Mouse (Mus musculus): ENCODE measurements around the gene Dock2.

Gene Dock2

GRCm38 (mm10) chr11:34528006-34528405, 255.7 kb downstream of the Dock2 start:
- no peak for DNase-seq (ENCODE audit: low read depth, low spot score)

- DNase-seq (ENCODE audit: low read depth, low spot score), result no peak
Observed at GRCm38 (mm10) chr11:34527238-34527637, 256.5 kb downstream of the Dock2 start.

DNA sequence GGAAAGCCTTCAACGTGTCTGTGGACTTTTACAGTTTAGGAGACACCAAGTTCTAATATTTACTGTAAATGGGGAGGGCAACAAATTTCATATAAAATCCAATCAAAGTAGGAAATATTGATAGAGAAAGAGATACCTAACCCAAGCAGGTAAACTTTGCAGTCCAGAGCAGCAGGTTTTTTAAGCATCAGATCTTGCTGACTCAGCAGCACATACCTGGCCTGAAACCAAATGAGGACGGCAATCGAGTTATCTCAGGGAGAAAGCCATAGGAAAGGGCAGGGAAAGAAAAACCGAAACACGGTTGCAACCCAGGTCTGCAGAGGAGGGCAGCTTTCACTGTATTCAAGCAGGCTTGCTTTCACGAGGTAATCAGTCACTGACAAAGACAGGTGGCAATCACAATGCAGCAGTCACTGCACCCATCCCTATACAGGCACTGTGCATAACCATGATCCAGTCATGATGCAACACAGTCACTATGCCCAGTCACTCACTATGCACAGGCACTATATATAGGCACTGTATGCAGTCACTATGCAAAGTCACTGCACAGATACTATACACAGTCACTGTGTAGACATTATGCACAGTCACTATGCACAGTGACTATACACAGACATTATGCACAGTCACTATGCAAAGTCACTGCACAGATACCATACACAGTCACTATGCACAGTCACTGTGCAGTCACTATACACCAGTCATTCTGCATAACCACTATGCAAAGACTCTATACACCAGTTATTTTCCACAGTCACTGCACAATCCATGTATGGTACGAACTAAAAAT, 258.4 kb downstream of the Dock2 start:
- DNase-seq (ENCODE audit: low read depth, low spot score), result no peak

- no peak for DNase-seq (ENCODE audit: low read depth, low spot score)
Observed at GRCm38 (mm10) chr11:34524586-34524985, 259.1 kb downstream of the Dock2 start.

DNA sequence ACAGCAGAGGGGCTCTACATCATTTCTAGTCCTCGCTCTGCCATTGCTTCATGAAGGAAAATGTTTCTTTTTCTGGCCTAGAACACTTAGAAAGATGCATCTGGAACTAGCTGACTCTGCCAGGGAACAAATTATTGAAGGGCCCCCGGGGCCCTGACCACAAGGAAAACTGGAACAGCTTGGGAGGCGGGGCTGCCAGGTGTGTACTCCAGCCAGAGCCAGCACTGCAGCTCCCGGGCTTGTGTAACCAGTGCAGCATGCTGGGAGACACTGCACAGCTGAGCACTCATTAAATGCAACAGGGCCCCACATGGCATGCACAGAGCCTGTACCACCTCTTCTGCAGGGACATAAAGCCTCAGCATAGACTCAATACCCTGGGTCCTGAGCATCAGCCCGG, 265.1 kb downstream of the Dock2 start:
- no peak for DNase-seq (ENCODE audit: low read depth, low spot score)

DNA sequence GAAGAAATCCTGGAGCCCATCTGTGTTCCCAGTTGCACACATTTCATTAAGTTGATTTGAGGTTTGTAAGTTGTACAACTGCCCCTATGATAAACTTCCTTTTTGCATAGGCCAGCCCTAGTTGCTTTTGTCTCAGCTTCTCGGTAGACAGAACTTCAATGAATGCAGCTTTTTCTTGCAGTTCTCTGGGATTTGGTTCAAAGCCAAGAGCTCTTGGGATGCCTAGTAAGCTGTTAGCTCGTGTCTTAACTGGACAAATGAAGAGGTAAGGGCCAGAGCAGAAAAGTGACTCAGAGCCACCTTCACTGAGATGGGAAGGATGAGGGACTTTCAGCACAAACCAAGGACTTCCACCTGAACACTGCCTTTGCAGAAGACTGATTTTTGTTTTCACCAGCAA, 266.7 kb downstream of the Dock2 start:
- DNase-seq (ENCODE audit: low read depth, low spot score), result no peak

GRCm38 (mm10) chr11:34515301-34515700, 268.4 kb downstream of the Dock2 start:
- DNase-seq (ENCODE audit: low read depth, low spot score), result no peak

DNA sequence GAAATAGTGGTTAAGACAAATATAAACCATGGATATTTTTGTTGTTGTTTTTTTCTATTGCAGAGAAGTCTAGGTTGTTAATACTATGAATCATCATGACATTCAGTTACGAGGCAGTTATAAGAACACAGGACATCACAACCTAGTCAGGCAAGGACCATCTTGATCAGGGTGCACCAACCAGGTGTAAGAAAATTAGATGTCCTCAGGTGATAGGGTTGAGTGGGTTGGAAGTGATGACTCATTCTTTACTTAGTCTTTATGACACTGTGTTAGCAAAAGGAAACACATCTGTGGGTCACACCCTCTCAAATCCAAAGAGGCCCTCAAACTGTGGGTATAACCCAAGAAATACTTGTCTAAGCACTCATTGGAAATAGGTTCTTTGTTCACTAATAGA, 277.3 kb downstream of the Dock2 start:
- no peak for DNase-seq (ENCODE audit: low read depth, low spot score)

GRCm38 (mm10) chr11:34499663-34500062, 284.0 kb downstream of the Dock2 start:
- no peak for DNase-seq (ENCODE audit: low read depth, low spot score)

DNA sequence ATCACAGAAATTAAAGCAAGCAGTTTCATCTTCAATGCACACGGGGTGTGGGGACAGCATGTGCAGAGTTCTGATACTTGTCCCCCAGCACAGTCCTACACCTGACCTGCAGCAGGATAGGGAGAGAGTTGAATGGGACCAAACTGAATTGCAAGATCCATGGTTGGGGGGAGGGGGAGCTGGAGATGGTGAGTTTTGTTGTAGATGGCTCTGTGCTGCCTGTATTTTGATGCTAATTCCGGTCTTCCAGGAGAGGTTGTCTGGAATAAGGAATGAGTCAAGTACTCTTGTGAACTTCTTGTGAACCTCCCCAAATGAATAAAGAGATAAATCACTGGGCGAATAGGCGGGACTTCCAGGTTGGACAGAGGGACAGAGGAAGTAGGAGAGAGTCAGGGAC, 289.0 kb downstream of the Dock2 start:
- DNase-seq (ENCODE audit: low read depth, low spot score), result peak; percentile 98

- no peak for DNase-seq (ENCODE audit: low read depth, low spot score)
Observed at GRCm38 (mm10) chr11:34492986-34493385, 290.7 kb downstream of the Dock2 start.

DNA sequence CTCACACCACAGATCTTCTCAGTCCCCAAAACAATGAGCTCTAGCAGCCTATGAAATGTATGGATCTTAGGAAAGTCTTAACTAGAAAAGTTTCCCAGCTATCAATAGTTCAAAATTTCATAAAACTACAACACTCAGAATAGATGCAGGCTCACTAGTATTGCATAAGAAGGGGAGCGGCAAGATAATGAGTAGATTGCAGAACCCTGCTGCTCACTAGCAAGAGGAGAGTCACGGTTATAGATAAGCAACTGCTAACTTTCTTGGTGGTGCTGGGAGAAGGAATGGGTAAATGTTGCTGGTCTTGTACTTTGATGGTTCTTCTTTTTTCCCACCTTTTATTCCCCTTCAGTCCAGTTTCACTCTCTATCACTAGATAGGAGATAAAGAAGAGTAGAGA, 291.5 kb downstream of the Dock2 start:
- no peak for DNase-seq (ENCODE audit: low read depth, low spot score)

- DNase-seq (ENCODE audit: low read depth, low spot score), result peak; percentile 23
Observed at GRCm38 (mm10) chr11:34489548-34489947, 294.1 kb downstream of the Dock2 start.

- DNase-seq (ENCODE audit: low read depth, low spot score), result no peak
Observed at GRCm38 (mm10) chr11:34479301-34479700, 304.4 kb downstream of the Dock2 start.

GRCm38 (mm10) chr11:34469792-34470191, 313.9 kb downstream of the Dock2 start:
- DNase-seq (ENCODE audit: low read depth, low spot score), result no peak

GRCm38 (mm10) chr11:34468571-34468970, 315.1 kb downstream of the Dock2 start:
- DNase-seq (ENCODE audit: low read depth, low spot score), result peak; percentile 64

DNA sequence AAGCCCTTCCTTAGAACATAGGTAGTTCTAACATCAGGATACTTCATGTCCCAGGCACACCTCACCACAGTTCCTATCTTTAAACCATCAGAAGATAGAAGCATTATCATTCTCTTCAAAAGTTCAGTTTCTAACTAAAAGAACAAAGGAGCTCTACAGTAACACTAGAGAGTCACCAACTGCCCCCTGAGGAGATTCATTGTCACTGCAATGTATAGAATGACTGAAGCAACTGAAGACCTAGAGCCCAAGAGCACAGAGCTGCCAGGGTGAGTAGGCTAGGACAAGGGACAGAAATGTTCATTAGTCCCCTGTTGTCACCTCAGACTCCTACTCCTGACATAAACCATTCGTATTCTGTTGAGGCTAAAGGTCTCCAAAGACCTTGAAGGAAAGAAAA, 316.6 kb downstream of the Dock2 start:
- peak; percentile 23 for DNase-seq (ENCODE audit: low read depth, low spot score)

GRCm38 (mm10) chr11:34449944-34450343, 333.7 kb downstream of the Dock2 start:
- no peak for DNase-seq (ENCODE audit: low read depth, low spot score)

GRCm38 (mm10) chr11:34447891-34448290, 335.8 kb downstream of the Dock2 start:
- peak; percentile 75 for DNase-seq (ENCODE audit: low read depth, low spot score)

DNA sequence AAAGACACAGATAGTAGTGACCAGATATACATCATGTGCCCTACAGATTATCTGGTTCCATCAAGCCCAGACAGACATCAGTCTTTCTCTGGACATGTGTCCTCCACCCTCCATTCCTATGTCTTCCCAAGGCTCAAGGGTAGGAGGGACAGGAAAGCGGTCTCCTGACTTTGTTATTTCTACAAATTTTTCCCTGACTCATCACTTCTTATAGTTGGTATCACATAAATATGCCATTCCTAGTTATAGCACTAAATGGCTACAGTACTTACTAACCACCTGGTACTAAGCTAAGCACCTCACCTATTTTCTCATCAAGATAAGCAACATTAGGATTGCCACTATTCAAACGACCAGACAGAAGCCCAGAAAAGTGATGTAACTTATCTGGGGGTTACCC, 345.3 kb downstream of the Dock2 start:
- no peak for DNase-seq (ENCODE audit: low read depth, low spot score)

DNA sequence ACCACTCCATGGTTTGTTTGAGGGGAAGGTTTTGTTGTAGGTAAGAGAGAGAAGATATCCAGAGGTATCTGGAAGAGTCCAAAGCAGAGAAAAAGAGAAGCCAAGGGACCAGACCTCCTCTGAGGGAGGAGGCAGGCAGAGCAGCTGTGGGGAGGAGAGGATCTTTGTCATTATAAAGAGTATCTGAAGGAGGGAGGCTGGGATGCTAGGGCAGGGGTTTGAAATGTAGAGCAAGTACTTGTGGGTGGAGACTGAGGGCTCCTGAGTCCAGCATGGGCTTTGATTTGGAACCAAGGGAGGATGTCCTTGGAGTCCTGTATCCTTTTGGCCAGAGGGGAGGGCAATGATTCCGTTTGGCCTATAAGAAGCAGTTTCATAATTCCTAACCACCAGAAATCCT, 346.2 kb downstream of the Dock2 start:
- peak; percentile 59 for DNase-seq (ENCODE audit: low read depth, low spot score)

DNA sequence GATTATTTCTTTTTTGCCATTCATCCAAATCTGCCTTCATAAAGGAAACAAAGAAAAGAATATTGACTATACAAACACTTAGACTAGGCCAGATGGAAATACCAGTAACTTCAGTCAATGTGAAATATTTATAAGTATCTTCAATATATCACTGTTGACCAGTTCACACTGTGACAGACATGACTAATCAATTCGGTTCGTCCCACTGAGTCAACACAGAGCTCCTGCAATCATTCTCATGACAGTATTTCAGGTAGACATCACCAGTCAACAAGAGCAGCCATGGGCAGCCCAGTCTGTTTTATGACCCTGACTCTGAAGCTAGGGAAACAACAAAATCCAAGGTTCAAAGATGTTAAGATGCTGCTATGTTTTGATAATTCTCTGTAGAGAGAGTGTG, 351.7 kb downstream of the Dock2 start:
- no peak for DNase-seq (ENCODE audit: low read depth, low spot score)

- DNase-seq (ENCODE audit: low read depth, low spot score), result peak; percentile 79
Observed at GRCm38 (mm10) chr11:34431371-34431770, 352.3 kb downstream of the Dock2 start.

- peak; percentile 94 for DNase-seq (ENCODE audit: low read depth, low spot score)
Observed at GRCm38 (mm10) chr11:34430940-34431339, 352.8 kb downstream of the Dock2 start.

Data from R1 (cell line).